12 mouse cellular contexts compared by ENCODE assay signal in genomic region chr7:75669416-75669815, GRCm38 (mm10).
DNase-seq lines count a peak whose midpoint lies in the region; ATAC-seq lines count a peak whose summit lies in the region.
"Had no signal": no experiment of that assay in that cellular context is flagged by ENCODE, and none has a peak within 500 bp of the region (broad histone marks: within the 10 kb centered on the region; RNA-seq: fewer than 3 reads in every experiment).

No protein-coding gene starts in this region.

- no peak overlapping the region for H3K9ac ChIP-seq in intestine, embryonic 16.5 days (ENCODE audit: low read depth, low read length)
- H3K9ac ChIP-seq: limb, embryonic 13.5 days; neural tube, embryonic 12.5 days had no signal

- peaks cover 12% of the 10 kb centered on the region for H3K4me1 ChIP-seq in brown adipose tissue, adult 24 weeks (ENCODE audit: control insufficient read depth, insufficient read depth, insufficient read length, low read length)
- H3K4me1 ChIP-seq in intestine, embryonic 16.5 days (ENCODE audit: control insufficient read depth, insufficient read depth, low read length), result no peaks in the 10 kb centered on the region
- H3K4me1 ChIP-seq: limb, embryonic 13.5 days; neural tube, embryonic 12.5 days had no signal

- H3K27ac ChIP-seq in brown adipose tissue, adult 24 weeks (replicated peaks; ENCODE audit: low read depth, low read length), result peak overlapping the region; percentile 98
- H3K27ac ChIP-seq in intestine, embryonic 16.5 days (ENCODE audit: low read length), result peak overlapping the region; percentile 46; the same call in 1 of the 2 replicates
- H3K27ac ChIP-seq: limb, embryonic 13.5 days; neural tube, embryonic 12.5 days had no signal

- no peaks in the 10 kb centered on the region for H3K36me3 ChIP-seq in intestine, embryonic 16.5 days (ENCODE audit: control insufficient read depth, insufficient read depth, low read length)
- H3K36me3 ChIP-seq in splenic B cell, adult 2 months (ENCODE audit: control insufficient read depth, insufficient read depth, low read length, poor library complexity, severe bottlenecking), result peaks cover 14% of the 10 kb centered on the region
- H3K36me3 ChIP-seq: neural tube, embryonic 12.5 days had no signal

- 0 out of 2 replicates have a peak overlapping the region, but pooled peaks have one; percentile 30 for H3K4me2 ChIP-seq in intestine, embryonic 16.5 days (ENCODE audit: low read depth, low read length)
- H3K4me2 ChIP-seq: limb, embryonic 13.5 days; neural tube, embryonic 12.5 days had no signal

- intact Hi-C loops in left cerebral cortex, postnatal 4 days (cut with DNase I), result no loop called here

- WGBS in intestine, embryonic 16.5 days, result 53% methylated on average over 6 of the region's 6 CpGs

- H3K9me3 ChIP-seq in intestine, embryonic 16.5 days (ENCODE audit: control insufficient read depth, low read length), result no peaks in the 10 kb centered on the region
- H3K9me3 ChIP-seq: limb, embryonic 13.5 days; neural tube, embryonic 12.5 days had no signal

- DNase-seq in lung, postnatal 10 days, result peak; percentile 29
- no peak for DNase-seq in lung, postnatal 14 days
- peak; percentile 40 for DNase-seq in splenic B cell, adult 2 months (ENCODE audit: low read depth, low spot score)
- no peak for DNase-seq in left cerebral cortex, postnatal 4 days
- DNase-seq in right cerebral cortex, postnatal 4 days, result no peak
- DNase-seq: cerebellum, postnatal 14 days; kidney, postnatal 25 days had no signal

- no peaks in the 10 kb centered on the region for H3K27me3 ChIP-seq in intestine, embryonic 16.5 days (replicated peaks; ENCODE audit: control insufficient read depth, insufficient read depth, low read length)
- H3K27me3 ChIP-seq in splenic B cell, adult 2 months (ENCODE audit: control insufficient read depth, insufficient read depth, low read length, poor library complexity, severe bottlenecking), result no peaks in the 10 kb centered on the region
- H3K27me3 ChIP-seq: limb, embryonic 13.5 days; neural tube, embryonic 12.5 days had no signal

- H3K4me3 ChIP-seq in brown adipose tissue, adult 24 weeks (ENCODE audit: insufficient read depth, low read depth, low read length), result peak overlapping the region; percentile 26; the same call in 1 of the 2 replicates
- H3K4me3 ChIP-seq in intestine, embryonic 16.5 days (ENCODE audit: low read length), result no peak overlapping the region
- H3K4me3 ChIP-seq: limb, embryonic 13.5 days; neural tube, embryonic 12.5 days had no signal

- ATAC-seq in intestine, embryonic 16.5 days, result no peak
- ATAC-seq: forebrain, embryonic 14.5 days had no signal

Comparison
In these comparisons a context has a peak if more than half of its experiments do, and no peak if none do; other contexts are left out.
1. DNase-seq: peak in lung, postnatal 10 days (single experiment) and splenic B cell, adult 2 months (single experiment); none in lung, postnatal 14 days (single experiment), left cerebral cortex, postnatal 4 days (single experiment) and right cerebral cortex, postnatal 4 days (single experiment).